Mouse (Mus musculus) C2C12 (cell line): ENCODE results near the gene Pbx1.

Source experiments
- CEBPB ChIP-seq: IDR thresholded peaks from one replicate; pipeline ENCODE4 v1.6.1; 2011; ENCODE audit warnings: low read depth, mild to moderate bottlenecking, control low read depth, moderate library complexity
- CTCF ChIP-seq: IDR thresholded peaks from one replicate; pipeline ENCODE4 v1.5.1; 2011; ENCODE audit not compliant: control insufficient read depth, insufficient read depth, insufficient read length
- FOSL1 ChIP-seq: IDR thresholded peaks from one replicate; pipeline ENCODE4 v1.8.0; 2011; ENCODE audit warnings: mild to moderate bottlenecking, low read length; ENCODE audit not compliant: poor library complexity, insufficient read depth, severe bottlenecking
- MYOD1 ChIP-seq: IDR thresholded peaks from one replicate; pipeline ENCODE4 v1.6.1; 2011; ENCODE audit warnings: low read depth; ENCODE audit not compliant: control insufficient read depth, insufficient read length
- USF1 ChIP-seq: IDR thresholded peaks from one replicate; pipeline ENCODE4 v1.6.1; 2011; ENCODE audit warnings: low read depth, mild to moderate bottlenecking, control low read depth, moderate library complexity

GRCm38 (mm10) chr1:168284566-168285141 lies 147.4 kb downstream of the Pbx1 start:
- no peak for TF ChIP-seq CTCF
- TF ChIP-seq USF1, result no peak
- no peak for TF ChIP-seq CEBPB
- TF ChIP-seq FOSL1, result no peak
- TF ChIP-seq MYOD1, result no peak
